Mouse (Mus musculus): ENCODE results near the gene Nfx1. TPM values are rescaled to one million over a fixed set of nuclear protein-coding genes. Genes with fewer than 3 reads are reported as not detected.

The Nfx1 gene
- polyA plus RNA-seq, 1 experiment from 2014 or later = 105 TPM

DNA sequence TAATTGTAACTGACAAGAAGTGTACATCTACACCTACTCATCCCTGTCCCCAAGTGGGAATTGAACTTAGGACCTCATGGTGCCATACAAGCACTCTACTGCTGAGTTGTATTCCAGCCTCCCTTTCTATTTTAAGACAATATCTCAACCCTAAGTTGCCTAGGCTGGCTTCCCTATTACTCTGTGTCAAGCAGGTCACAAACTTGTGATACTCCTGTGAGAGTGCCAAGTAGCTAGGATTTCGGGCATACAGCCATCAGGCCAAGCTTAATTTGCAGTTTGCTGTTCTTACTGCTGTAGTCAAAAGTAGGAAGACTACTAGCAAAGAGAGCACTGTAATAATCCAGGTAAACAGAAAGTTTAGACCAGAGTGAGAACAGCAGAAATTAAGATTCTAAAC is 13.0 kb downstream of the Nfx1 start:
- H3K9me3 ChIP-seq (ENCODE audit: control insufficient read depth, low read length) = no peaks in the 10 kb centered on the region
- H3K4me3 ChIP-seq (ENCODE audit: low read depth, low read length) = no peak overlapping the region
- no peak for DNase-seq (ENCODE audit: low spot score)
- no peak for ATAC-seq (ENCODE audit: low FRiP score)
- no peaks in the 10 kb centered on the region for H3K36me3 ChIP-seq (ENCODE audit: control insufficient read depth, insufficient read depth, low read length)
- no peak overlapping the region for H3K4me2 ChIP-seq (replicated peaks; ENCODE audit: low read depth, low read length)
- no peak overlapping the region for H3K27ac ChIP-seq (ENCODE audit: low read depth, low read length)
- H3K4me1 ChIP-seq (replicated peaks; ENCODE audit: control insufficient read depth, insufficient read depth, low read length) = no peaks in the 10 kb centered on the region
- no peaks in the 10 kb centered on the region for H3K27me3 ChIP-seq (ENCODE audit: control insufficient read depth, insufficient read depth, low read length)
- WGBS = 87% methylated on average over 1 of the region's 1 CpGs
- H3K9ac ChIP-seq (ENCODE audit: low read depth, low read length) = no peak overlapping the region

DNA sequence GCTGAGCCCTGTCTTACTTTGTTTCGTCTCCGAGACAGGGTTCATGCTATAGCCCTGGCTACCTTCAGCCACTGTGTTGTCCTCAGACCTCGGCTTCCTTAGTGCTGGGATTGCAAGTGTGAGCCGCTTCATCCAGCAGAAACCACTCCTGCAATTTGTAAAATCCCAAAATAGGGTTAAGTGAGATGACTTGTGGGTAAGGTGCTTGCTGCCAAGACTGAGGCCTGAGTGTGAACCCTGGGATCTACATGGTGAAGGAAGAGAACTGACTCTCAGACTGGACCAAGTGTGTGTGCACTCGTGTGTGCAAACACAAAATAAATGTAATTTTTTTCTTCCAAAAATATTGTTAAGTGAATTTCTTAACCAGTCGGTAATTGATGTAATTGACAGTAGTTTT is 18.9 kb downstream of the Nfx1 start:
- H3K27ac ChIP-seq (ENCODE audit: low read depth, low read length) = no peak overlapping the region
- ATAC-seq (ENCODE audit: low FRiP score) (no peak), DNase-seq (ENCODE audit: low spot score) (no peak)
- 87% methylated on average over 6 of the region's 6 CpGs for WGBS
- no peaks in the 10 kb centered on the region for H3K36me3 ChIP-seq (ENCODE audit: control insufficient read depth, insufficient read depth, low read length)
- H3K4me1 ChIP-seq (replicated peaks; ENCODE audit: control insufficient read depth, insufficient read depth, low read length) = no peaks in the 10 kb centered on the region
- no peaks in the 10 kb centered on the region for H3K27me3 ChIP-seq (ENCODE audit: control insufficient read depth, insufficient read depth, low read length)
- no peak overlapping the region for H3K4me3 ChIP-seq (ENCODE audit: low read depth, low read length)
- no peak overlapping the region for H3K4me2 ChIP-seq (replicated peaks; ENCODE audit: low read depth, low read length)
- no peaks in the 10 kb centered on the region for H3K9me3 ChIP-seq (ENCODE audit: control insufficient read depth, low read length)
- H3K9ac ChIP-seq (ENCODE audit: low read depth, low read length) = no peak overlapping the region

DNA sequence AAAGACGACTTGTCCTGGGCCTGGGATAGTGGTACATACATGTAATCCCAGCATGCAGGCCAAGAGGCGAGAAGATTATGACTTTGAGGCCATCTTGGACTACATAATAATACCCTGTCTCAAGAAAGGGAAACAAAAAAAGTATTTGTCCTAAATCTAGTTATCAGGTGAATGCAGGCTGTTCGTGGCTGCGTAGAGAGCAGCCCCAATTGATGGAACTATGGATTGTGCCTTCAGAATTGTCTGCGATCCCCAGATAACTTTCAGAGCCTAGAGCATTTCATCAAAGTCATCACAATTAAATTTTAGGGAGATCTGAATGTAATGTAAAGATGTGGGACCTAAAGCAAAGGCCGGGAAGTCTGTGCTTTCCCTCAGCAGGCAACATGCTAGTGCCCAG is 25.6 kb downstream of the Nfx1 start:
- 93% methylated on average over 6 of the region's 6 CpGs for WGBS
- no peak overlapping the region for H3K9ac ChIP-seq (ENCODE audit: low read depth, low read length)

DNA sequence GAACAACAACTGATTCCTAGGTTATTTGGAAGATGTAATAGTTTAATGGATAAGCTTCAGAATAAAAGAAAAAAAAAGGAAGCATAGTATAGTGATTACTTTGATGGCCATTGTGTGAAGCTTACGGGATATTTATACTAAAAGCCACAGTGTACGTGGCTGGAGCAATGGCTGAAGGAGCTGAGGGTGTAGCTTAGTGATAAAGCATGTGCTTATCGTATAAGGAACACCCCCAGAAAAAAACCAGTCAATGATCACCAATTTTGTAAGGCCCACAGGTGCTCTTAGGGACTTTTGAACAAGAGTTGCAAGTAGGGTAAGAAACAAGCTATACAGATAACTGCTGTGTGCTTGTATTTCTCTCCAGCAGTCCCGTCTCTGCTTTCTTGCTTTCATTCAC is 27.2 kb downstream of the Nfx1 start:
- WGBS = 96% methylated on average over 4 of the region's 4 CpGs
- peaks cover 13% of the 10 kb centered on the region; the same call in 1 of the 2 replicates for H3K36me3 ChIP-seq (ENCODE audit: control insufficient read depth, insufficient read depth, low read length)

More for the DNA sequence above, 25.6 kb downstream of the Nfx1 start:
- Histone ChIP-seq H3K27ac (ENCODE audit: low read depth, low read length) (no peak overlapping the region), H3K36me3 (ENCODE audit: control insufficient read depth, insufficient read depth, low read length) (peaks cover 13% of the 10 kb centered on the region; the same call in 1 of the 2 replicates), H3K9me3 (ENCODE audit: control insufficient read depth, low read length) (no peaks in the 10 kb centered on the region), H3K4me2 (replicated peaks; ENCODE audit: low read depth, low read length) (no peak overlapping the region), H3K4me1 (replicated peaks; ENCODE audit: control insufficient read depth, insufficient read depth, low read length) (no peaks in the 10 kb centered on the region), H3K4me3 (ENCODE audit: low read depth, low read length) (no peak overlapping the region), H3K27me3 (ENCODE audit: control insufficient read depth, insufficient read depth, low read length) (no peaks in the 10 kb centered on the region)
- DNase-seq (ENCODE audit: low spot score) (no peak), ATAC-seq (ENCODE audit: low FRiP score) (no peak)

DNA sequence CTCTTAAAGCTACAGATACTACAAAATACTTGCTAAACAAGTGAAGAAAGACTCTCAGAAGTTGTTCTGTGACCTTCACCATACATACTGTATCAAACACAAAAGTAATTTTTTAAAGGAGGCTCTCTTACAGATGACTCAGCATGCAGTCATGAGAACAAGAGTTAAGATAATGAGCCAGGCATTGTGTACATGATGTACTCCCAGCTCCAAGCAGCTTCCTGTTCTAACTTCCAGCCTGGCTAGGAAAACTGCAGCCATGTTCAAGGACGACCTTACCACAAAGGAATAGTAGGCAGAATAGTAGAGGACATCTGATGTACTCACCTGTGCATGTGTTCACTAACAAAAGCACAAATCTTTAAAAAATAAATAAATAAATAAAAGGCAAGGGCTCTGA is 29.6 kb downstream of the Nfx1 start:
- Histone ChIP-seq H3K9ac (ENCODE audit: low read depth, low read length) (no peak overlapping the region), H3K4me2 (replicated peaks; ENCODE audit: low read depth, low read length) (no peak overlapping the region), H3K36me3 (ENCODE audit: control insufficient read depth, insufficient read depth, low read length) (peaks cover 17% of the 10 kb centered on the region), H3K9me3 (ENCODE audit: control insufficient read depth, low read length) (no peaks in the 10 kb centered on the region), H3K4me1 (replicated peaks; ENCODE audit: control insufficient read depth, insufficient read depth, low read length) (no peaks in the 10 kb centered on the region), H3K27ac (ENCODE audit: low read depth, low read length) (no peak overlapping the region), H3K27me3 (ENCODE audit: control insufficient read depth, insufficient read depth, low read length) (no peaks in the 10 kb centered on the region), H3K4me3 (ENCODE audit: low read depth, low read length) (no peak overlapping the region)
- DNase-seq (ENCODE audit: low spot score) = no peak
- 89% methylated on average over 1 of the region's 1 CpGs for WGBS
- ATAC-seq (ENCODE audit: low FRiP score) = no peak

More for the DNA sequence above, 27.2 kb downstream of the Nfx1 start:
- Histone ChIP-seq H3K9ac (ENCODE audit: low read depth, low read length) (no peak overlapping the region), H3K9me3 (ENCODE audit: control insufficient read depth, low read length) (no peaks in the 10 kb centered on the region), H3K27ac (ENCODE audit: low read depth, low read length) (no peak overlapping the region), H3K4me3 (ENCODE audit: low read depth, low read length) (no peak overlapping the region), H3K4me1 (replicated peaks; ENCODE audit: control insufficient read depth, insufficient read depth, low read length) (no peaks in the 10 kb centered on the region), H3K4me2 (replicated peaks; ENCODE audit: low read depth, low read length) (no peak overlapping the region), H3K27me3 (ENCODE audit: control insufficient read depth, insufficient read depth, low read length) (no peaks in the 10 kb centered on the region)
- ATAC-seq (ENCODE audit: low FRiP score) (no peak), DNase-seq (ENCODE audit: low spot score) (no peak)

DNA sequence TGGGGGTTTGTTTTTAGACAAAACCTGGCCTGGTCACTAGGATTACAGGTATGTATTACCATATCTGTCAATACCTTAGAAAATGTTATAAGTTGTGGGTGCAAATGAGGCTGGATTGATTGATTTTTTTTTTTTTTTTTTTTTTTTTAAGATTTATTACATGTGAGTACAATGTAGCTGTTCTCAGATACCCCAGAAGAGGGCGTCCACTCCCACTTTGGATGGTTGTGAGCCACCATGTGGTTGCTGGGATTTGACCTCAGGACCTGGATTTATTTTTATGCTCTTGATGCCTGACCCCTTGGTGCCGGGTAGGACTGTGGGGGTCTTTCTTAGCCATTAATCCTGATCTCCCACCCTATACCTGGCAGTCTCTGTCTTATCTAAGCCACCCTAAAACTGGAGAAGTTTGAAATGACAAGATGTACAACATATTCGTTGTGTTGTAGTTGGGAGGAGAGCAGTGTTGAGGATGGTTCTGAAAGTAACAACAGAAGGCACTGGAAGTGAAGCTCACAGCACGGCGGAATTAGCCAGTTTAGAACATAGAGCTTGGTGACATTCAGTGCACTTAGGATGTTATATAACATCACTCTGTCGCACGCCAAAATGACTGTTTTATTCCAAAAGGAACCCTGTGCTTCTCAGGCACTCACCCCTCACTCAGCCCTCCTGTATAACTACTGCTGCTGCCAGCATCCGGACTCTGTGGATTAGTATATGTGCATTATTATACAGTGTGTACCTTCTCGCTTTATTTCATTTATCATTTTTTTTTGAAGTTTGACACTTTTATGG is 30.3 kb downstream of the Nfx1 start:
- no peak overlapping the region for H3K4me2 ChIP-seq (replicated peaks; ENCODE audit: low read depth, low read length)
- no peak overlapping the region for H3K4me3 ChIP-seq (ENCODE audit: low read depth, low read length)
- H3K27me3 ChIP-seq (ENCODE audit: control insufficient read depth, insufficient read depth, low read length) = no peaks in the 10 kb centered on the region
- H3K27ac ChIP-seq (ENCODE audit: low read depth, low read length) = no peak overlapping the region
- ATAC-seq (ENCODE audit: low FRiP score) (no peak), DNase-seq (ENCODE audit: low spot score) (peak; percentile 14)
- H3K9me3 ChIP-seq (ENCODE audit: control insufficient read depth, low read length) = no peaks in the 10 kb centered on the region
- peaks cover 17% of the 10 kb centered on the region for H3K36me3 ChIP-seq (ENCODE audit: control insufficient read depth, insufficient read depth, low read length)
- no peaks in the 10 kb centered on the region for H3K4me1 ChIP-seq (replicated peaks; ENCODE audit: control insufficient read depth, insufficient read depth, low read length)
- 92% methylated on average over 9 of the region's 9 CpGs for WGBS
- H3K9ac ChIP-seq (ENCODE audit: low read depth, low read length) = no peak overlapping the region

DNA sequence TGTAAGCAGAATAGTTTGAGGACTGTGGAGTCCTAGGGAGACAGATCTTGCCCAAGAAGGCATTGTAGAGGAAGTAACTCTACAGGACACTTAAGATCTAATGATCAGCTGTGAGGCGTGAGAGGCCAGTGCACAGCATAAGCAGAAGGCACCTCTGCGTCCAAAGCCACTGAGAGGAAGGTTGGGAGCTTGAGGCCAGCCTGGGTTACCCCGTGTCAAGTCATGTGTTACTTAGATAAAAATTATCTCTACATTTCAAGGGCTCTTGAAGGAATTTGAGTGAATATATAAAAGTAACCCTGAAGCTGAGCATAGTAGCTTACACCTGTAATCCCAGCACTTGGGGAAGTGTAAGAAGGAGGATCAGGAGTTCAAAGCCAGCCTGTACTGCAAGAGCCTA is 42.6 kb downstream of the Nfx1 start:
- whole genome bisulfite sequencing = 89% methylated on average over 3 of the region's 3 CpGs
- Histone ChIP-seq H3K27ac (ENCODE audit: low read depth, low read length) (no peak overlapping the region), H3K4me2 (replicated peaks; ENCODE audit: low read depth, low read length) (no peak overlapping the region), H3K9ac (ENCODE audit: low read depth, low read length) (no peak overlapping the region), H3K4me1 (replicated peaks; ENCODE audit: control insufficient read depth, insufficient read depth, low read length) (no peaks in the 10 kb centered on the region), H3K27me3 (ENCODE audit: control insufficient read depth, insufficient read depth, low read length) (no peaks in the 10 kb centered on the region), H3K9me3 (ENCODE audit: control insufficient read depth, low read length) (no peaks in the 10 kb centered on the region), H3K36me3 (ENCODE audit: control insufficient read depth, insufficient read depth, low read length) (peaks cover 18% of the 10 kb centered on the region; the same call in 1 of the 2 replicates), H3K4me3 (ENCODE audit: low read depth, low read length) (no peak overlapping the region)
- no peak for DNase-seq (ENCODE audit: low spot score)
- no peak for ATAC-seq (ENCODE audit: low FRiP score)

DNA sequence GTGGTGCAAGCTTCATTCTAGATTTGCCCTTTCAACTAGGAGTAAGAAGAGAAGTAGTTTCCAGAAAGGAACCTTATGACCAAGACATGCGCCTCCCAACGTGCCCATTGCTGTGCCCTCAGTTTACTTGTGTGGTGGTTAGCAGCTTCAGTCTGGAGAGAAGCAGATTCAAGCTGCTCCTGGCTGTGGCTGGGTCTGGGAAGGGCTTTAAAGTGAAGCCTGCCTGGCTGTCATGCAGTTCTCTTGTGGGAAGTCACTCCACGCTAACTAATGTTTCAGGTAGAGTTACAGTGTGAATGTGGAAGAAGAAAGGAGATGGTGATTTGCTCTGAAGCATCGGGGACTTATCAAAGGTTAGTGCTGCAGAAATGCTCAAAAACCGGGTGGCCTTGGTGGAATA is 45.1 kb downstream of the Nfx1 start:
- Histone ChIP-seq H3K36me3 (ENCODE audit: control insufficient read depth, insufficient read depth, low read length) (peaks cover 14% of the 10 kb centered on the region; the same call in 1 of the 2 replicates), H3K27me3 (ENCODE audit: control insufficient read depth, insufficient read depth, low read length) (no peaks in the 10 kb centered on the region), H3K9ac (ENCODE audit: low read depth, low read length) (no peak overlapping the region), H3K9me3 (ENCODE audit: control insufficient read depth, low read length) (no peaks in the 10 kb centered on the region), H3K27ac (ENCODE audit: low read depth, low read length) (no peak overlapping the region), H3K4me3 (ENCODE audit: low read depth, low read length) (no peak overlapping the region), H3K4me1 (replicated peaks; ENCODE audit: control insufficient read depth, insufficient read depth, low read length) (no peaks in the 10 kb centered on the region), H3K4me2 (replicated peaks; ENCODE audit: low read depth, low read length) (no peak overlapping the region)
- 93% methylated on average over 5 of the region's 5 CpGs for WGBS
- no peak for ATAC-seq (ENCODE audit: low FRiP score)
- DNase-seq (ENCODE audit: low spot score) = no peak

DNA sequence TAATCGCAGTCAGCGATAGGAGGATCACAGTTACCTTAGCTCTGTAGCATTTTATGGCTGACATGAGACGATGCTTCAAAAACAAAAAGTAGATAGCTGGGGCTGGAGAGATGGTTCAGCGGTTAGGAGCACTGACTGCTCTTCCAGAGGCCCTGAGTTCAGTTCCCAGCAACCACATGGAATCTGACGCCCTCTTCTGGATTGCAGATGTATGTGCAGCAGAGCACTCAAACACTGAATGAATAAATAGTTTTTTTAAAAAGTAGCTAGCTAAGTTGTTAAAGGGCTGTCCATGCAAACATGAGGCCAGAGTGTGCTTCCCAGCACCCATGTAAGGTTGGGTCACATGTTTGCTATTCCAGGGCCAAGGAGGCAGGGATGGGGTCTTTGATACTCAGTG is 50.4 kb downstream of the Nfx1 start:
- ATAC-seq (ENCODE audit: low FRiP score) (no peak), DNase-seq (ENCODE audit: low spot score) (no peak)
- 94% methylated on average over 5 of the region's 5 CpGs for WGBS
- Histone ChIP-seq H3K4me3 (ENCODE audit: low read depth, low read length) (no peak overlapping the region), H3K9me3 (ENCODE audit: control insufficient read depth, low read length) (no peaks in the 10 kb centered on the region), H3K9ac (ENCODE audit: low read depth, low read length) (no peak overlapping the region), H3K36me3 (ENCODE audit: control insufficient read depth, insufficient read depth, low read length) (peaks cover 3% of the 10 kb centered on the region; the same call in 1 of the 2 replicates), H3K27ac (ENCODE audit: low read depth, low read length) (no peak overlapping the region), H3K4me2 (replicated peaks; ENCODE audit: low read depth, low read length) (no peak overlapping the region), H3K27me3 (ENCODE audit: control insufficient read depth, insufficient read depth, low read length) (no peaks in the 10 kb centered on the region), H3K4me1 (replicated peaks; ENCODE audit: control insufficient read depth, insufficient read depth, low read length) (no peaks in the 10 kb centered on the region)

All from hindbrain, embryonic 11.5 days (tissue).